Mouse (Mus musculus) embryo, embryonic 11 days (tissue): ENCODE results near the gene Pus1.

Experiments used
- DNase-seq: peaks from one replicate; pipeline ENCODE4 v3.0.0-alpha.2; 2015

Gene Pus1

DNA sequence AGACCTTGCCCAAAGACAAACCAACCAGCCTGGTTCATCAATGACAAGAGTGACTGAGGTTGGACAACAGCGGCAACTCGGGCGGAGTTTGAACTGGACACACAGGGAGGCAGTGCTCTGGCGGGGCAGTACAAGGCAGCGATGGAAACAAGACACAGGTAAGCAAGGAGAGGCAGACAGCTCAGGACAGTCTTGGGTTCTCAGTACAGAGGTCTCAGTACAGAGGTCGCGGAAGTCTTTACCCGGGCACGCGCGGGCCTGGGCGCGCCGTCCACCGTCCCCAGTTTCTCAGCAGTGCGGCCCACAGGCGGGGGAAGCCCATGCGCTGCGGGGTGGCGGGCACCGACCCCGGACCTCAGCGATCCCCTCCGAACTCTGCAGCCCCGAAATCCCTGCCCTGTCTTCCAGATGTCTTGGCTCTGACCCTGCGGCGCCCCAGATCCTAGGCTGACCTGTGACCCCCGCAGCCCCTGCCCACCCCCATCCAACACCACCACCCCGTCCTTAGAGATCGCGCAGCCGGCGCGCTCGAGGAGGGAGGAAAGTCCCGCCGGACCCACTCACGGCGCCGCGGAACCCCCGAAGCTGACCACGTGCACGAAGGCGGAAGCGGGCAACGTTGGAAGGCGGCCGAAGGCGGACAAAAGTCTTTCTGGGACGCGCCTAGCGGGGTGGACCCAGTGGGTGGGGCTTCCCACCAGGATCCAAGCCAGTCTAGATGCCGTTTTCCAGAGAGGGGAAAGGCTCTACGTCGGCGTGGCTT is at the start of gene Pus1:
Gene Pus1 (minus strand): TSS at position 662 of the 763 bp plus-strand sequence.
- DNase-seq, result peak; percentile 95

DNA sequence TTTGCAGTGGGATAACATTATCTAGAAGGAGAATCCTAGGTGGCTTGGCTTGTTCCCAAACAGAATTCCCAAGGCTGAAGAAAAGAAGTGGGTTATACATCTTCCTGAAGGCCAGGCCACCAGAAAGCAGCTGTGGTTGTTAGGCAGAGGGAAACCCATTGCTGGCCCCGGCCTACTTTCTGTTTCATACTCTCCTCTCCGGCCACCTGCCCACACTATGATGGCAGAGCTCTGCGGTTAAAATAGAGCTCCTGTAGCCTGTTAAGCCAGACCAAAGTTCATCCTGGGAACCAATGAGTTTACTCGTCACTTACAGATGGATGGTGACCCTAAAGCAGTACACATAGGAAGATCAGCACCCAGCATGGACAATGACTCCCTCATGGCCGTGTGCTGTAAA is 47.1 kb upstream of the Pus1 start:
- DNase-seq, result no peak

GRCm38 (mm10) chr5:110826781-110827495 is 46.5 kb upstream of the Pus1 start:
- no peak for DNase-seq

- no peak for DNase-seq
Observed at GRCm38 (mm10) chr5:110824421-110824820, 44.0 kb upstream of the Pus1 start.

DNA sequence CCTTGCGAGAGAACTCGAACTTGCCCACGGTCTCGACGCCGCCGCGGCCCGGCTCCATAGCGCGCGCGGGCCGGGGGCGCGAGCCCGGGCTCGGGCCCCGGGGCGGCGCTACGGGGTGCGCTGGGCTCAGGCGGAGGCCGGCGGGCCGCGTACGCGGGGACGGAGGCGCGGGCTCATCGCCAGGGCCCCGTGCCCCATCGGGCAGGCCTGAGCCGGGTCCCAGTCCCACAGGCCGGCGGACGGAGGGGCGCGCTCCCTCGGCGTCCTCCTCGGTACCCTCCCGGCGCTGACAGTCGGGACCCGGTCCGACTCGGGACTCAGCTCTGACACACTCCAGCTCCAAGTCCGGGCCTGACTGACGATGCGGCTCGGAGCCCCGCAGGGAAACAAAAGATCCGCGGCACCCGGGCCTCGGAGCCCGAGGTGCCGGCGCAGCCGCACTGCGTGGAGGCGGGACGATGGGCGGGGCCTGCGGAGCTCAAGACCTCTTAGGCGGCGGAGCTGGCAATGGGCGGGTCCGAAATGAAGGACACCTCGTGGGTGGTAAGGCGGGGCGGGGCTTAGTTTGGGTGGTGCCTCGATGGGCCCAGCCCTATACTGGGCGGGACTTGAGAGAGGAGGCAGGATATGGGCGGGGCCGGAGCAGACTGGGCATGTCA is 29.3 kb upstream of the Pus1 start, which contains the start of gene Ulk1:
Gene Ulk1 (minus strand): TSS at position 431 of the 659 bp plus-strand sequence.
- peak; percentile 100 for DNase-seq

- DNase-seq, result peak; percentile 11
Observed at GRCm38 (mm10) chr5:110808821-110809666, 28.6 kb upstream of the Pus1 start.

- DNase-seq, result peak; percentile 91
Observed at GRCm38 (mm10) chr5:110808061-110808631, 27.7 kb upstream of the Pus1 start.

- DNase-seq, result no peak
Observed at GRCm38 (mm10) chr5:110807453-110807852, 27.0 kb upstream of the Pus1 start.

GRCm38 (mm10) chr5:110806676-110807075 is 26.2 kb upstream of the Pus1 start:
- DNase-seq, result no peak

GRCm38 (mm10) chr5:110806154-110806553 is 25.7 kb upstream of the Pus1 start:
- DNase-seq, result no peak

GRCm38 (mm10) chr5:110804012-110804743 is 23.7 kb upstream of the Pus1 start:
- no peak for DNase-seq

- no peak for DNase-seq
Observed at GRCm38 (mm10) chr5:110802809-110803208, 22.4 kb upstream of the Pus1 start.

DNA sequence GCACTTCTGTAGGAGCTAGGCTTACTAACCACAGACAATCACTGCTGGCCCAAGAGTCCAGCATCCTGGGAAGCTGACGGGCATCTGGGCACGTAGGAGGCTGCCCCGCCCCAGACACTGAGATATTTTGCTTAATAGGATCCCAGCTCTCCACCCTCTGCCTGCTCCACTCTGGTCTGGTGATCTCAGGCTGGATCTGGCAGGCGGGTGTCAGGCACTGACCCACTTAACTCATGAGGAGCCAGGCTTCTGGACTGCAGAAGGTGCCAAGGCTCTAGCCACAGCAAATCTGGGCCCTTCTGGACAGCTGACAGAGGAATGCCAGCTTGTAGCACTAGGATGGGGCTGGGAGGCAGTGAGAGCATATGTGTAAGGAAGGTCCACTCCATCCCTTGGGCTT is 21.7 kb upstream of the Pus1 start:
- no peak for DNase-seq

DNA sequence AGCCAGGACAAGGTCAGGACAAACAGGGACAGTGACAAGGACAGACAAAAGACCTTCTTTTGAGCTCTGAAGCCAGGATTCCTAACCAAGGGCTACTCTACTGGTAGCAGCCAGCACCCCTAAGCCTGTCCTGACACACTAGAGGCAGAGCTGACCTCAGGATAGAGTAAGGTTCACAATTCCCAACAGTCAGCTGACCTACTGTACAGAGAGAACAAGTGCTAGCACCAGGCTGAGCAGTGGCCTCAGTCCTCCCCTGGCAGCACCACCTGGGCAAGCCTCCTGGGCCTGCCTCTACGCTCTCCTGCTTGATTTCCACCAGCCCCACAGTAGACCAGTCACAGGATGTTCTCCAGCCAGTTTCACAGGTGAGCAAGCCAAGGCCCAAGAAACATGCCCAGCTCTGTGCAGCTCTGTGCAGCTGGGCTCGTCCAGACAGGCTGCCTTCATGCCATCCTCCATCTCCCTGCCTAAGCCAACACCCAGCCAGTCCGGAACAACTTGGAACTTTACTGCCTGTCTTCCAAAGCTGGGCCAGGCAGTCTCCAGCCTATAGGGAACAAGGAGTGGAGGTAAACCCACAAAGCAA is 20.7 kb upstream of the Pus1 start:
- no peak for DNase-seq

- no peak for DNase-seq
Observed at GRCm38 (mm10) chr5:110797696-110798095, 17.2 kb upstream of the Pus1 start.

- DNase-seq, result no peak
Observed at GRCm38 (mm10) chr5:110794363-110794762, 13.9 kb upstream of the Pus1 start.

- peak; percentile 70 for DNase-seq
Observed at GRCm38 (mm10) chr5:110788684-110789083, 8.2 kb upstream of the Pus1 start.

- peak; percentile 9 for DNase-seq
Observed at GRCm38 (mm10) chr5:110786081-110786835, 5.8 kb upstream of the Pus1 start.

DNA sequence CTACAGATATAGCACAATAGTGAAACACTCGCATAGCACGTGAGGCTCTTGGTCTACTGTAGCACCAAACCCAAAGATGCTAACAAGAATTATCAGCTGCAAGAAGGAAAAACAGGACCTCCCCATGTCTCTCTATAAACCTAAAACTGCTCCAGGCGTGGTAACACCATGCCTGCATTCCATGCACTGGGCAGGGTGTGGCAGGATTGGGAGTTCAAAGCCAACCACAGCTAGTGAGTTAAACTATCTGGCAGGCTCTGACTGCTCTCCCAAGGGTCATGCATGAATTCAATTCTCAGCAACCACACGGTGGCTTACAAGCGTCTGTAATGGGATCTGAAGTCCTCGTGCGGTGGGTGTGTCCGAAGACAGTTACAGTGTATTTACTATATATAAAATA is 2.7 kb upstream of the Pus1 start:
- no peak for DNase-seq

DNA sequence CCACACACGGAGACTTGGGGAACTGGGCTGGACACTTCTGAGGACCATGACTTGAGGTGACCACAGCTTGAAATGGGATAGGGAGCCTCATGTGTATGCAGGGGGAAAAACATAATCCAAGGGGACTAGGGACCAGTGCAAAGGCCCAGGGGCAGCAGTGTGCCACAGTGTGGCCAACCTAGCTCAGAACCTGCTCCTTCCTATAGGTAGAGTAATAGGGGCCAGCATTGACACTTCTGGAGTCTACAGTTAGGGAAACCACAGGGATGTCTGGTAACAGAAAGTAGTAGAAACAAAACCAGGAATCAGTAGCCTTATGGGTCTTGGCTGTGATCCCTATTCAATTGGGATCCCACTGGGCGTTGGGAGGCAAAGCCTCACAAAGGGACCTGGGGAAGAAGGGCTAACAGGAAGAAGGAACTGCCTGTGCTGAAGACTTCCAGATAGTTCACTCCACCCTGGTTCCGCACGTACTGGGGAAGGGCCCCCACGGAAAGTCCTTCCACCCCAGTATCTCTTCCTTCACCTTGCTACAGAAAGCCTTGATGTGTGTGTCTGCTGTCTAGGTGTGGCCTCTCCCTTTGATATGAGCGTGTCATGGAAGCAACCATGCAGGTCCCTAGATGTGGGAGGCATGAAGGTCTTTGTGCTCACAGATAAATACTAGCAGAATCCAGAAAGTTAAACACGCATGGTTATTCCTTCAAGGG is 1.2 kb upstream of the Pus1 start:
- DNase-seq, result no peak
